Mouse (Mus musculus): ENCODE measurements around the gene Dcaf12.

The Dcaf12 gene

GRCm38 (mm10) chr4:41314141-41315129 is at the start of gene Dcaf12:
TSS of gene Dcaf12 (minus strand) at chr4:41314889.
- peak; percentile 96 for DNase-seq

GRCm38 (mm10) chr4:41361059-41361458 is 46.4 kb upstream of the Dcaf12 start:
- DNase-seq, result no peak

GRCm38 (mm10) chr4:41359358-41359757 is 44.7 kb upstream of the Dcaf12 start:
- no peak for DNase-seq

GRCm38 (mm10) chr4:41358669-41359068 is 44.0 kb upstream of the Dcaf12 start:
- DNase-seq, result no peak

- DNase-seq, result no peak
Measured at GRCm38 (mm10) chr4:41357154-41357553, 42.5 kb upstream of the Dcaf12 start.

- no peak for DNase-seq
Measured at GRCm38 (mm10) chr4:41353265-41353664, 38.6 kb upstream of the Dcaf12 start.

GRCm38 (mm10) chr4:41352758-41353157 is 38.1 kb upstream of the Dcaf12 start:
- DNase-seq, result no peak

GRCm38 (mm10) chr4:41349199-41349591 is 34.5 kb upstream of the Dcaf12 start:
- DNase-seq, result no peak

- DNase-seq, result peak; percentile 93
Measured at GRCm38 (mm10) chr4:41348584-41349198, 34.0 kb upstream of the Dcaf12 start, which contains the start of gene Ubap1. TSS of gene Ubap1 (plus strand) at chr4:41348996.

GRCm38 (mm10) chr4:41347839-41348238 is 33.1 kb upstream of the Dcaf12 start:
- no peak for DNase-seq

GRCm38 (mm10) chr4:41346011-41346410 is 31.3 kb upstream of the Dcaf12 start:
- DNase-seq, result no peak

- no peak for DNase-seq
Measured at GRCm38 (mm10) chr4:41340912-41341550, 26.3 kb upstream of the Dcaf12 start.

- no peak for DNase-seq
Measured at GRCm38 (mm10) chr4:41336546-41336945, 21.9 kb upstream of the Dcaf12 start.

- no peak for DNase-seq
Measured at GRCm38 (mm10) chr4:41331698-41332421, 17.2 kb upstream of the Dcaf12 start.

- DNase-seq, result no peak
Measured at GRCm38 (mm10) chr4:41331085-41331484, 16.4 kb upstream of the Dcaf12 start.

- no peak for DNase-seq
Measured at GRCm38 (mm10) chr4:41329481-41329880, 14.8 kb upstream of the Dcaf12 start.

- DNase-seq, result no peak
Measured at GRCm38 (mm10) chr4:41326876-41327275, 12.2 kb upstream of the Dcaf12 start.

- no peak for DNase-seq
Measured at GRCm38 (mm10) chr4:41320971-41321370, 6.3 kb upstream of the Dcaf12 start.

GRCm38 (mm10) chr4:41318267-41318666 is 3.6 kb upstream of the Dcaf12 start:
- no peak for DNase-seq

- no peak for DNase-seq
Measured at GRCm38 (mm10) chr4:41315173-41315572, 484 bp upstream of the Dcaf12 start.

- no peak for DNase-seq
Measured at GRCm38 (mm10) chr4:41313722-41314121, 967 bp downstream of the Dcaf12 start.

Measured in right cerebral cortex, adult 18-20 months (tissue).